Mouse (Mus musculus): ENCODE results near the gene Shisa5. TPM values are rescaled to one million over a fixed set of nuclear protein-coding genes. Genes with fewer than 3 reads are reported as not detected.

Shisa5 gene
- polyA plus RNA-seq, 1 experiment: 2.6 TPM

GRCm38 (mm10) chr9:109016973-109017604 lies 21.3 kb upstream of the Shisa5 start:
- TF ChIP-seq GATA1 (IDR thresholded peaks at IDR 0.05; ENCODE audit: low read length) (no peak), TAL1 (IDR thresholded peaks at IDR 0.05; ENCODE audit: low read length) (peak; percentile 36; the same call in 1 of the 3 replicates)
- no peaks in the 10 kb centered on the region for H3K9me3 ChIP-seq (ENCODE audit: control insufficient read depth, low read length)
- peaks cover 34% of the 10 kb centered on the region for H3K4me1 ChIP-seq (ENCODE audit: control insufficient read depth)
- no peaks in the 10 kb centered on the region for H3K36me3 ChIP-seq (ENCODE audit: control insufficient read depth)
- H3K4me3 ChIP-seq (replicated peaks): peak overlapping the region; percentile 40
- no peaks in the 10 kb centered on the region; the same call in 1 of the 2 replicates for H3K27me3 ChIP-seq (ENCODE audit: control insufficient read depth)

GRCm38 (mm10) chr9:109021428-109021827 lies 16.9 kb upstream of the Shisa5 start:
- Histone ChIP-seq H3K36me3 (ENCODE audit: control insufficient read depth) (no peaks in the 10 kb centered on the region), H3K4me3 (replicated peaks) (no peak overlapping the region), H3K27me3 (ENCODE audit: control insufficient read depth) (no peaks in the 10 kb centered on the region; the same call in 1 of the 2 replicates), H3K4me1 (ENCODE audit: control insufficient read depth) (peaks cover 13% of the 10 kb centered on the region), H3K9me3 (ENCODE audit: control insufficient read depth, low read length) (no peaks in the 10 kb centered on the region)
- TF ChIP-seq TAL1 (IDR thresholded peaks at IDR 0.05; ENCODE audit: low read length) (no peak), GATA1 (IDR thresholded peaks at IDR 0.05; ENCODE audit: low read length) (no peak)

DNA sequence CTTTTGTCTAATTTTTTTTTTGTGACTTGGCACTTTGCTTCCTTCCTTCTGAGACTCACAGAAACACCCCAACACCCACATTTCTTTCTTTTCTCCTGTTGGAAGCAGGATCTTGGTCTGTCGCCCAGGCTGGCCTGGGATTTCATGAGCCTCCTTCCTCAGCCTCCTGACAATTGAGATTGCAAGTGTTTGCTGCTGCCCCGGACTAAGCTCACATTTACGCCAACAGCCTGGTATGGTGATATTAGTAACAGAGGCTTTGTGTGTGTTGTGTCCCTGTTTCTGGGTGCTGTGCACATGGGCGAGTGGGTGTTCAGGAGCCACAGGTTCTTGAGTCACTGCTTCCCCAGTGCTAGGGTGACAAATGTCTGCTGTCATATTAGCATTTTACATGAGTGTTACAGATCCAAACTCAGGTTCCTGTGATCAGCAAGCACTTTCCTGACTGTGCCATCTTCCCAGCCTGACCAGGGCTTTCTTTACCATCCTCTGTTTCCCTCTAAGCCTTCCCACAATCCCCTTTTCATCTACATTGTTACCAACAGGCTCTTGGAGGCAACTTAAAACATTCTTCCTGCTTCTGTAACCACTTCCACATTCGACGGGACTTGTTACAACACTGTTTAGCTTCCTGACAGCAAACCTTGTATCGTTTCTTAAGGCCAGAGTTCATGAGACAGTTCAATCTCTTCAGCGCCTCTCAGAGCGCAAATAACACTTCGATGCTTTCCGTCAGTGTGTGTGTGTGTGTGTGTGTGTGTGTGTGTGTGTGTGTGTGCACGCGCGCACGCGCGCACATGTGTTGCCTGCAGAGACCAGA lies 15.3 kb upstream of the Shisa5 start:
- no peaks in the 10 kb centered on the region; the same call in 1 of the 2 replicates for H3K27me3 ChIP-seq (ENCODE audit: control insufficient read depth)
- no peak overlapping the region for H3K4me3 ChIP-seq (replicated peaks)
- H3K4me1 ChIP-seq (ENCODE audit: control insufficient read depth): no peaks in the 10 kb centered on the region
- no peaks in the 10 kb centered on the region for H3K36me3 ChIP-seq (ENCODE audit: control insufficient read depth)
- TF ChIP-seq TAL1 (IDR thresholded peaks at IDR 0.05; ENCODE audit: low read length) (no peak), GATA1 (IDR thresholded peaks at IDR 0.05; ENCODE audit: low read length) (no peak)
- no peaks in the 10 kb centered on the region for H3K9me3 ChIP-seq (ENCODE audit: control insufficient read depth, low read length)

DNA sequence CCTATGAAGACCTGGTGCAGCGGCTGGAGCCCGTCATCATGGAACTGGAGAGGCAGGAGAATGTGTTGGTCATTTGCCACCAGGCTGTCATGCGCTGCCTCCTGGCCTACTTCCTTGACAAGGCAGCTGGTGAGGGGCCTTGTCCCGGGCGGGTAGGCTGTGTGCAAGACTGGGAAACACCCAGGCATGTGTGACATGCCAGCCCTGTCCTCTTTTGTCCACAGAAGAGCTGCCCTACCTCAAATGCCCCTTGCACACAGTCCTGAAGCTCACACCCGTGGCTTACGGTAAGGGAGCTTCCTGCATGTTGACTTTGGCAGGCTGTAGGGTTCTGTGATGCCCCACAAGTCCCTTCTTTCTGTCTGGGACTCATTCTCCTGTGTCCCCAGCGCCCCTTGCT lies 10.8 kb upstream of the Shisa5 start:
- H3K27me3 ChIP-seq (ENCODE audit: control insufficient read depth): no peaks in the 10 kb centered on the region
- H3K4me3 ChIP-seq (replicated peaks): no peak overlapping the region
- H3K9me3 ChIP-seq (ENCODE audit: control insufficient read depth, low read length): no peaks in the 10 kb centered on the region
- TF ChIP-seq TAL1 (IDR thresholded peaks at IDR 0.05; ENCODE audit: low read length): no peak
- TF ChIP-seq GATA1 (IDR thresholded peaks at IDR 0.05; ENCODE audit: low read length): no peak
- H3K36me3 ChIP-seq (ENCODE audit: control insufficient read depth): no peaks in the 10 kb centered on the region
- H3K4me1 ChIP-seq (ENCODE audit: control insufficient read depth): peaks cover 12% of the 10 kb centered on the region

GRCm38 (mm10) chr9:109028421-109028820 lies 9.9 kb upstream of the Shisa5 start:
- Histone ChIP-seq H3K4me1 (ENCODE audit: control insufficient read depth) (peaks cover 16% of the 10 kb centered on the region), H3K4me3 (replicated peaks) (no peak overlapping the region), H3K27me3 (ENCODE audit: control insufficient read depth) (no peaks in the 10 kb centered on the region), H3K9me3 (ENCODE audit: control insufficient read depth, low read length) (no peaks in the 10 kb centered on the region), H3K36me3 (ENCODE audit: control insufficient read depth) (no peaks in the 10 kb centered on the region)
- TF ChIP-seq TAL1 (IDR thresholded peaks at IDR 0.05; ENCODE audit: low read length): no peak
- TF ChIP-seq GATA1 (IDR thresholded peaks at IDR 0.05; ENCODE audit: low read length): no peak

GRCm38 (mm10) chr9:109028919-109029318 lies 9.4 kb upstream of the Shisa5 start:
- TF ChIP-seq GATA1 (IDR thresholded peaks at IDR 0.05; ENCODE audit: low read length) (no peak), TAL1 (IDR thresholded peaks at IDR 0.05; ENCODE audit: low read length) (no peak)
- no peak overlapping the region for H3K4me3 ChIP-seq (replicated peaks)
- peaks cover 16% of the 10 kb centered on the region for H3K4me1 ChIP-seq (ENCODE audit: control insufficient read depth)
- H3K9me3 ChIP-seq (ENCODE audit: control insufficient read depth, low read length): no peaks in the 10 kb centered on the region
- no peaks in the 10 kb centered on the region for H3K36me3 ChIP-seq (ENCODE audit: control insufficient read depth)
- H3K27me3 ChIP-seq (ENCODE audit: control insufficient read depth): no peaks in the 10 kb centered on the region

DNA sequence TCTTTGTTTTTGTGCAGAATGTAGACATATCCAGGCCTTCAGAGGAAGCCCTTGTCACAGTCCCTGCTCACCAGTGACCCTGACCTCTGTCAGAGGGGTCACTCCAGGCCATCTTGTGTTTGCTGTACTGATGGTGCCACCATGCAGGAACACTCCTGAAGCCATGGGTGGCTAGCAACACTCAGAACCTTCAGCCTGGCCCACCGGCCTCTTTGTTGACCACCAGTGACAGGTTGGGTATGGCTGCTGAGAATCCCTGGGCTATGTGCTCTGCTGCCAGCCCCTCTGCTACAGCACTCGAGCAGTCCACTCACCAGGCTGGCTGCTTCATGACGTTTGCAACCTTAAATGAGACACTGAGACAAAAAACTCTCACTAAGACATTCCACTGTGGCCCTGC lies 8.1 kb upstream of the Shisa5 start:
- no peaks in the 10 kb centered on the region for H3K9me3 ChIP-seq (ENCODE audit: control insufficient read depth, low read length)
- H3K4me1 ChIP-seq (ENCODE audit: control insufficient read depth): peaks cover 16% of the 10 kb centered on the region
- TF ChIP-seq TAL1 (IDR thresholded peaks at IDR 0.05; ENCODE audit: low read length) (no peak), GATA1 (IDR thresholded peaks at IDR 0.05; ENCODE audit: low read length) (no peak)
- H3K4me3 ChIP-seq (replicated peaks): no peak overlapping the region
- no peaks in the 10 kb centered on the region for H3K27me3 ChIP-seq (ENCODE audit: control insufficient read depth)
- H3K36me3 ChIP-seq (ENCODE audit: control insufficient read depth): no peaks in the 10 kb centered on the region

DNA sequence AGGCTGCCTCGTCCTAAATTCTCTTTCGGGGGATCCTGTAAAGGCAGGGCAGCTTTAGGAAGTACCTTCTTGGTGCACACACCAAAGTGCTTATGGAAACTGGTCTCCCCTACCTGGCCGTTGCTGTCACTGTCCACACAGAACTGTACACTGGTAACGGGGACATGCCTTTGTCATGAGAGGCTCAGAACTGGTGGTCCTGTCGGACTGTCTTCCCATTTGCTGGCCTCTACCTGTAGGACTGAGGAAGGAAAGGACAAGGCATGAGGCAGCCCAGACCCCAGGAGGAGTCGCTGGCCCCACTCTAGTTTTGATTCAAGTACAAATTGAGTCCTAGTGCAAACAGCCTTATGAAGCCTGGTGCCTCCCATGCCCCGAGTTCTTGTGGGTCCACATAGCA lies 7.4 kb upstream of the Shisa5 start:
- peaks cover 16% of the 10 kb centered on the region for H3K4me1 ChIP-seq (ENCODE audit: control insufficient read depth)
- TF ChIP-seq GATA1 (IDR thresholded peaks at IDR 0.05; ENCODE audit: low read length) (no peak), TAL1 (IDR thresholded peaks at IDR 0.05; ENCODE audit: low read length) (no peak)
- no peaks in the 10 kb centered on the region for H3K36me3 ChIP-seq (ENCODE audit: control insufficient read depth)
- H3K9me3 ChIP-seq (ENCODE audit: control insufficient read depth, low read length): no peaks in the 10 kb centered on the region
- no peaks in the 10 kb centered on the region for H3K27me3 ChIP-seq (ENCODE audit: control insufficient read depth)
- H3K4me3 ChIP-seq (replicated peaks): no peak overlapping the region

GRCm38 (mm10) chr9:109031686-109032085 lies 6.7 kb upstream of the Shisa5 start:
- Histone ChIP-seq H3K4me3 (replicated peaks) (no peak overlapping the region), H3K9me3 (ENCODE audit: control insufficient read depth, low read length) (no peaks in the 10 kb centered on the region), H3K36me3 (ENCODE audit: control insufficient read depth) (no peaks in the 10 kb centered on the region), H3K27me3 (ENCODE audit: control insufficient read depth) (no peaks in the 10 kb centered on the region), H3K4me1 (ENCODE audit: control insufficient read depth) (peaks cover 16% of the 10 kb centered on the region)
- no peak for TF ChIP-seq TAL1 (IDR thresholded peaks at IDR 0.05; ENCODE audit: low read length)
- TF ChIP-seq GATA1 (IDR thresholded peaks at IDR 0.05; ENCODE audit: low read length): no peak
